Mouse (Mus musculus) thymus, postnatal 25 days (tissue): ENCODE data around the gene Zmat5.

Source experiments
- DNase-seq: peaks from one replicate; pipeline ENCODE4 v3.0.0; 2022

The Zmat5 gene

GRCm38 (mm10) chr11:4738719-4739118 lies 34.2 kb downstream of the Zmat5 start:
- no peak for DNase-seq

- no peak for DNase-seq
Measured at GRCm38 (mm10) chr11:4740785-4741184, 36.3 kb downstream of the Zmat5 start.

- no peak for DNase-seq
Measured at GRCm38 (mm10) chr11:4744691-4745090, 40.2 kb downstream of the Zmat5 start.

GRCm38 (mm10) chr11:4745969-4746368 lies 41.5 kb downstream of the Zmat5 start:
- no peak for DNase-seq

GRCm38 (mm10) chr11:4746733-4747132 lies 42.3 kb downstream of the Zmat5 start, which contains the start of gene Cabp7:
Gene Cabp7, minus strand, starts transcription at chr11:4746778.
- no peak for DNase-seq

- DNase-seq, result no peak
Measured at GRCm38 (mm10) chr11:4747285-4747684, 42.8 kb downstream of the Zmat5 start.

- DNase-seq, result peak; percentile 32
Measured at GRCm38 (mm10) chr11:4750263-4750662, 45.8 kb downstream of the Zmat5 start.

GRCm38 (mm10) chr11:4752836-4753235 lies 48.4 kb downstream of the Zmat5 start:
- no peak for DNase-seq

- no peak for DNase-seq
Measured at GRCm38 (mm10) chr11:4754036-4754435, 49.6 kb downstream of the Zmat5 start.

GRCm38 (mm10) chr11:4754867-4755266 lies 50.4 kb downstream of the Zmat5 start:
- DNase-seq, result no peak

- no peak for DNase-seq
Measured at GRCm38 (mm10) chr11:4756460-4756859, 52.0 kb downstream of the Zmat5 start.

GRCm38 (mm10) chr11:4756984-4757788 lies 52.7 kb downstream of the Zmat5 start:
- DNase-seq, result no peak

GRCm38 (mm10) chr11:4757789-4758158 lies 53.3 kb downstream of the Zmat5 start:
- DNase-seq, result no peak

GRCm38 (mm10) chr11:4760438-4760837 lies 56.0 kb downstream of the Zmat5 start:
- no peak for DNase-seq

GRCm38 (mm10) chr11:4761991-4762390 lies 57.5 kb downstream of the Zmat5 start:
- no peak for DNase-seq

GRCm38 (mm10) chr11:4762511-4762910 lies 58.0 kb downstream of the Zmat5 start:
- no peak for DNase-seq

GRCm38 (mm10) chr11:4763631-4764030 lies 59.2 kb downstream of the Zmat5 start:
- DNase-seq, result no peak

- no peak for DNase-seq
Measured at GRCm38 (mm10) chr11:4764476-4764875, 60.0 kb downstream of the Zmat5 start.

- no peak for DNase-seq
Measured at GRCm38 (mm10) chr11:4768399-4768798, 63.9 kb downstream of the Zmat5 start.

GRCm38 (mm10) chr11:4769293-4769692 lies 64.8 kb downstream of the Zmat5 start:
- no peak for DNase-seq

GRCm38 (mm10) chr11:4769881-4770280 lies 65.4 kb downstream of the Zmat5 start:
- no peak for DNase-seq

- DNase-seq, result no peak
Measured at GRCm38 (mm10) chr11:4771756-4772155, 67.3 kb downstream of the Zmat5 start.

GRCm38 (mm10) chr11:4772925-4773324 lies 68.4 kb downstream of the Zmat5 start:
- DNase-seq, result peak; percentile 54

- no peak for DNase-seq
Measured at GRCm38 (mm10) chr11:4780927-4781326, 76.4 kb downstream of the Zmat5 start.

- DNase-seq, result no peak
Measured at GRCm38 (mm10) chr11:4783116-4783515, 78.6 kb downstream of the Zmat5 start.
